Mouse (Mus musculus): ENCODE results near the gene Map9.
"Not testable (repeated sequence)": the region's sequence is repeated elsewhere in the genome, so short reads cannot be mapped to it uniquely, and the experiment has no call there.

- TF ChIP-seq POLR2A (IDR thresholded peaks at IDR 0.05; ENCODE audit: insufficient read length, low read depth); E2F4 (IDR thresholded peaks at IDR 0.05; ENCODE audit: insufficient read depth); SRF (IDR thresholded peaks at IDR 0.05; ENCODE audit: control insufficient read depth, insufficient read length, low read depth); MYOG (IDR thresholded peaks at IDR 0.05; ENCODE audit: control insufficient read depth in 1 of 3, insufficient read depth in 1 of 3, insufficient read length in 2 of 3, low read depth in 2 of 3); MYOD1 (IDR thresholded peaks at IDR 0.05; ENCODE audit: control insufficient read depth in 1 of 3, insufficient read length in 2 of 3, low read depth in 2 of 3); POLR2AphosphoS2 (IDR thresholded peaks at IDR 0.05; ENCODE audit: insufficient read length, low read depth); MAX (IDR thresholded peaks at IDR 0.05; ENCODE audit: low read depth); USF1 (IDR thresholded peaks at IDR 0.05; ENCODE audit: low read depth); REST (IDR thresholded peaks at IDR 0.05; ENCODE audit: insufficient read depth, insufficient read length): not testable (repeated sequence)
Measured at GRCm38 (mm10) chr3:82441601-82442000, 83.8 kb downstream of the Map9 start.

Data from myocyte (in vitro differentiated cells).